Mouse (Mus musculus) kidney, adult 18-20 months (tissue): ENCODE measurements around the gene Slc25a20.
"Not testable (repeated sequence)": the region's sequence is repeated elsewhere in the genome, so short reads cannot be mapped to it uniquely, and the experiment has no call there.

Source experiments
- DNase-seq: peaks from one replicate; pipeline ENCODE4 v3.0.0; 2021

The Slc25a20 gene

GRCm38 (mm10) chr9:108661677-108662612 lies at the start of gene Slc25a20:
Gene Slc25a20, plus strand, starts transcription at chr9:108662088.
- DNase-seq: peak; percentile 91

DNA sequence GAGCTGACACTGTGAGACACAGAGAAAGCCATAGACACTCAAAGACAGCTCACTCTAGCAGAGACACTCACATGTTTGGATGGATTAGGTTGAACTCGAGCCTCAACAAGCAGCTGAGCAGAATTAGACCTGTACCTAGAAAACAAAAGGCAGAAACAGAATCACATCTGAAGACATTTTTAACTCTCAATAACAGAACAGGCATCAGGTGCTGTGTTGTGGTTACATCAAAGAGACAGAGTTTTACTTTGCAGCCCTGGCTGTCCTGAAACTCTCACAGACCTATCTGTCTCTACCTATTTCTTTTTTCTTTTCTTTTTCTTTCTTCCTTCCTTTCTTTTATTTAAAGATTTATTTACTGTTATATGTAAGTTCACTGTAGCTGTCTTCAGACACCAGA lies 44.6 kb upstream of the Slc25a20 start:
- DNase-seq: no peak

- peak; percentile 23 for DNase-seq
These were observed 35.4 kb upstream of the Slc25a20 start for GRCm38 (mm10) chr9:108626498-108626897.

DNA sequence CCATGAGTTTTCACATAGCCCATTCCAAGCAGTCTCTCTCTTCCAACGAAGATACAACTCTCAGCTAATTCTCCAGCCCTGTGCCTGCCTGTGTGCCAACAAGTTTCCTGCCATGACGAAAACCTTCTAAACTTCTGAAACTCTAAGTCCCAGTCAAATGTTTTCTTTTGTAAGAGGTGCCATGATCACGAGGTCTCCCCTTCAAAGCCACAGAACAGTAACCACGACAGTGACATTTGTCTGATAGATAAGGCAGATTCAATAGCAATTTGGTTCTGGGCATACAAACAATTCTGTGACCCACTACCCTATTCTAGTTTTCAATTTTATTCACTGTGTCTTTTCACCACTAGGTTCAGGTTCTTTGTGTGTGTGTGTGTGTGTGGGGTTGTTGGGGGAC lies 33.7 kb upstream of the Slc25a20 start:
- no peak for DNase-seq

- no peak for DNase-seq
These were observed 31.2 kb upstream of the Slc25a20 start for GRCm38 (mm10) chr9:108630683-108631082.

GRCm38 (mm10) chr9:108631631-108632256 lies 30.1 kb upstream of the Slc25a20 start:
- no peak for DNase-seq

DNA sequence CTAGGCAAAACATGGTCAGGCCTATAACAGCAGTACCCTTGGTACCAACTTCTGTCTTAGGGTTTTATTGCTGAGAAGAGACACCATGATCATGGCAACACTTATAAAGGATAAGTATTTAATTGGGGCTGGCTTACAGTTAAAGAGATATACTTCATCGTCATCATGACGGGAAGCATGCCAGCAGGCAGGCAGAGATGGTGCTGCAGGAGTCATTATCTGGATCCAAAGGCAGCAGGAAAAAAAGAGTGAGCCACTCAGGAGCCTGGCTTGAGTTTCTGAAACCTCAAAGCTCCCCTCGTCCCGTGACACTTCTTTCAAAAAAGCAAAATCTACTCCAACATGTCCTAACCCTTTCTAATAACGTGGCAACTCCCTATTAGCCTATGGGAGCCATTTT lies 29.5 kb upstream of the Slc25a20 start:
- no peak for DNase-seq

DNA sequence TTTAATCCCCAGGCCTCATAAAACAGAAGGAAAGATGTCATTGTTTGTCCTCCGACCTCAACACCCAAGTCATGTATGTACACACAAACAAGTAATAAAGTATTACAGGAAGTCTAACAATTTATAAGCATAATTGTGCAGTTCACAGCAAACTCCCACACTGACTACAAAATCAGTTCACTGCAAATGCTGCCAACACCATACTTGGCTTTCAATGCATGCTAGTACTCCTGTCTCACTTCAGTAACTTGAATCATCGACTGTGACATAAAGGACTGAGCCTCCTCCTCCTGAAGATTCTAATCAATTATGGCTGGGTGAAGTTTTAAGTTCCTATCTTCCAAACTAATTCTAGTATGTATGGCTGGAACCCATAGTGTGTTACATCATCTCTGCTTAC lies 28.0 kb upstream of the Slc25a20 start:
- no peak for DNase-seq

GRCm38 (mm10) chr9:108635415-108635814 lies 26.5 kb upstream of the Slc25a20 start:
- no peak for DNase-seq

DNA sequence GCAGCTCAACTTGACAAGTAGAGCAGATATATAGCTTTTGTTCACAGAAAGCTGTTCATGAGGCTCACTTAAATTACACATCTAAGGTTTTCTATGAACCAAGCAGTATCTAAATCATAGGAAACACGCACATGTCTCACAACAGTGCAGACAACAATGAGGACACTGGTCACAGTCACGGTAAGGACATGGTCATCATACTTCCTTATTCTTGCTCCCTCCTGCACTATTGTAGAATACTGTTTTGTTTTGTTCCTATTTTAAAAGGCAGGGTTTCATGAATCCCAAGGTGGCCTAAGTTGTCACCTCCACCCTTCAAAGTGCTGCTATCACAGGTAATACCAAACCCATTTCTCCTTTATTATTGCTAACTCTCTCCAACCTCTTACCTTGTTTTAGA lies 22.1 kb upstream of the Slc25a20 start:
- DNase-seq: no peak

- peak; percentile 68 for DNase-seq
These were observed 13.7 kb upstream of the Slc25a20 start for GRCm38 (mm10) chr9:108648166-108648565.

GRCm38 (mm10) chr9:108648611-108649560 lies 13.0 kb upstream of the Slc25a20 start, which contains the start of gene Arih2:
Gene Arih2, minus strand, starts transcription at chr9:108649386.
- peak; percentile 93 for DNase-seq

DNA sequence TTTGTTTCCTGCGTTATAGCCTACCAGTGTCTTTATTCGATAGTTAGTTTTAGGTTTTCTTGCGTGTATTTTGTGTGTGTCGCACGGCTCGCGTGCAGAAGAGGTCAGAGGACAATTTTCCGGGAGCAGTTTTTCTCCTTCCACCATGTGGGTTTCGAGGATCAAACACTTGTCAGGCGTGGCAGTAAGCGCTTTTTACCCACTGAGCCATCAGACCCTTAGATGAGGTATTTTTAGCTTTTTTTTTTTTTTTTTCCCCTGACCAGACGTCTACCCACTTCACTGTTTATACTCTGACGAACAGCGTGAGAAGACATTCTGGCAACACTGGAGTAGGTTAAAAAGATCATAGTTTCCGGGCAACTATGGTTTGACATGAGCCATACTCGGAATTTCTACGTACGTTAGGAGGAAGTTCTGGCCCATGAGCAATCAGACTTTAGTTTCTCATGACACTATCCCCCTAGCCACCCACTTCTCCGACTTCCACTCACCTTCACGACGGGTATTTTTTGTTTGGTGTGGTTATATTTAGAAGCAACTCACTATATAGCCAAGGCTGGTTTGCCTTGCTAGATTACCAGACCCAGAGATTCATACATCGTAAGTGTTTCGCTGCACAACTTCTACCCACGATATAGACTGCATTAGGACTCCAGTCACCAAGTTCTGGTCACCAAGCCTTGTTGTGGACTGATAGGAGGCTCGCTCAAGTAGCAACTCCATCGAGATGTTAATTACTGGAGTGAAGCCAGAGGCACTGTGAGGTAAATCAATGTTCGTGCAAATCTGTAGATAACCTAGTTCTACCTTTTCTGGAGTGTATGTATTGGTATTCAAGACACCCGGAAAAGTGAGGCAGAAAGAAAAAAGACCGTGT lies 12.1 kb upstream of the Slc25a20 start:
- DNase-seq: peak; percentile 6

DNA sequence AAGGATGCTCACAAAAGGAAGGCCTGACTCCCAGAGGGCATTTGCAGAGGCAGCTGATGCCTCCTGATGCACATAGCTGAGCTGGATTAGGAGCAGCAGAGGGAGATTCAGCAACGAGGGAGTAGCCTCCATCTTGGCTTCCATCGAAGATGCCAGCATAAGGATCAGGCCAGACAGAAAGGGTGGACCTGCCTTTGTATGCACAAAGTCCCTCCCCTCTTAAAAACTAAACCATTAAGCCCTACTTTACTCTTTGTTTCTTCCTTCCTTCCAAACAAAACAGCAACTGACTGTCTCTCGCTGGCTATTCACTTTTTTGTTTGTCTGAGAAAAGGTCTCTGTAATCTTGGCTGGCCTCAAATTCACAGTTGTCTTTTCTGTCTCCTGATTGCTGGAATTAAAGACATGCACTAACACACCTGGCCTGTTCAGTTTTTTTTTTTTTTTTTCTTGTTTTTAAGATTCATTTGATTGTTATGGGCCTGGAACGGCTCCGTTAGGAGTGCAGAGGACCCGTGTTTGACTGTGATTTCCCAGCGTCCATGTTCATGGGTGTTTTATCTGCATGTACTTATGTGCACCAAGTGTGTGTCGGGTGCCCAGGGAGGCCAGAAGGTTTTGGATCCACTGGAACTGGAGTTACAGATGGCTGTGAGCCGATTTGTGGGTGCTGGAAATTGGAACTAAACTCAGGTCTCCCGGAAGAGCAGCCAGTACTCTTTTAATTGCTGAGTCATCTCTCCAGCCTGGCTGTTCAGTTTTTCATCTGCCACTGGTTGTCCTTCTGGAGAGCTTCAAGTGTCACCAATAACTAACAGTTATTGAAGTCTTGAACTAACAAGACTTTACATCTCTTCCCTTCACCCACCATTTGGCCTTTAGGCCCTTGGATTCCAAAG lies 7.1 kb upstream of the Slc25a20 start:
- DNase-seq: no peak

- not testable (repeated sequence) for DNase-seq
These were observed 6.0 kb upstream of the Slc25a20 start for GRCm38 (mm10) chr9:108655865-108656264.

DNA sequence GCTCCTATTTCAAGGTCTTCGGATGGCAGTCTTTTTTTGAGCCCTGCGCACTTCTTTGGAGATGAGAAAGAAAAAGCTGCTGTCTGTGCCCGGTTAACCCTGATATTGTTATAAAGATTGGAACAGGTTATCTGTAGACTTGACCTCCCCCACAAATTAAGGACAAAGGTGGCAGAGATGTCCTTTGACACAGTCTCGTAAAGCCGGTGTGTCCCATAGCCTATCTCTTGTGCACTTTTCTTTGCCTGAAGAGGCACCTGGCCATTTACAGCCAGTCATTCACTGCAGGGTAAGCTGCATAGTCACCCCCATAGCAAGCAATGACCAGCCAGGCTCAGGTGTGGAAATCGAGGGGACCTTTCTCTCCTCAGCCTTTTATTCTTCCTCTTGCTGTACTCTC lies 772 bp downstream of the Slc25a20 start:
- no peak for DNase-seq

DNA sequence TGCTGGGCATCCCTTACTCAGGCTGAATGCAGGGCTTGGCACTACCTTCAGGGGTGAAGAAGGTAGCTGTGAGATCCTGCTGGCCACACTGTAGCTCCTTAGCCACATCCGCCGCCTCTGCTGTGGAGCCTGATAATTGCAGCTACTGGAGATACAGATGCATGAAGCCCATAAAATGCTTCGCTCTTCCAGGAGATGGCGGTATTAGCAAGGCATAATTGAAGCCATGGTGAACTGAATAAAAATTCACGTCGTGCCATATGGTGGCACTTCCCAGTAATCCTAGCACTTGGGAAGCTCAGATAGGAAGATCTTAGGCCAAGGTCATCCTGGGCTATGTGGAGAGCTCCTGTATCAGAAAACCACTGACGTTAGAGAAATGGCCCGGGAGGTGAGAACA lies 8.0 kb downstream of the Slc25a20 start:
- DNase-seq: no peak

- DNase-seq: no peak
These were observed 11.3 kb downstream of the Slc25a20 start for GRCm38 (mm10) chr9:108673151-108673550.

GRCm38 (mm10) chr9:108680026-108680425 lies 18.1 kb downstream of the Slc25a20 start:
- DNase-seq: no peak

- DNase-seq: no peak
These were observed 24.6 kb downstream of the Slc25a20 start for GRCm38 (mm10) chr9:108686475-108686887.

- DNase-seq: no peak
These were observed 25.3 kb downstream of the Slc25a20 start for GRCm38 (mm10) chr9:108687181-108687580.
